Mouse (Mus musculus) intestine, postnatal 0 days (tissue): ENCODE results near the gene Kcnt1. TPM values are rescaled to one million over a fixed set of nuclear protein-coding genes. Genes with fewer than 3 reads are reported as not detected.
"Not testable (repeated sequence)": the region's sequence is repeated elsewhere in the genome, so short reads cannot be mapped to it uniquely, and the experiment has no call there.

Experiments used
- ATAC-seq: fragments of 200-750 bp; cut with Nextera tagmentation; 2 replicates; pipeline ENCODE4 v1.8.0; 2017; ENCODE audit warnings: mild to moderate bottlenecking, moderate TSS enrichment, moderate library complexity
- H3K27ac ChIP-seq: fragments of 300-500 bp; sonication (generic); 2 replicates; pipeline ENCODE4 v1.5.1; 2014; ENCODE audit warnings: mild to moderate bottlenecking, low read depth, low read length, moderate library complexity
- H3K27me3 ChIP-seq: fragments of 300-500 bp; sonication (generic); replicated peaks from 2 replicates; pipeline ENCODE4 v1.6.1; 2014; ENCODE audit warnings: low read length, mixed read lengths; ENCODE audit not compliant: control insufficient read depth, insufficient read depth
- H3K36me3 ChIP-seq: fragments of 300-500 bp; sonication (generic); 2 replicates; pipeline ENCODE4 v1.6.1; 2014; ENCODE audit warnings: mild to moderate bottlenecking, moderate library complexity; ENCODE audit not compliant: control insufficient read depth, insufficient read depth
- H3K4me1 ChIP-seq: fragments of 300-500 bp; sonication (generic); replicated peaks from 2 replicates; pipeline ENCODE4 v1.6.1; 2014; ENCODE audit warnings: antibody characterized with exemption, low read length, mixed read lengths; ENCODE audit not compliant: control insufficient read depth, insufficient read depth
- H3K4me2 ChIP-seq: fragments of 300-500 bp; sonication (generic); replicated peaks from 2 replicates; pipeline ENCODE4 v1.6.1; 2014; ENCODE audit warnings: low read depth, mild to moderate bottlenecking, moderate library complexity
- H3K4me3 ChIP-seq: fragments of 300-500 bp; sonication (generic); 2 replicates; pipeline ENCODE4 v1.5.1; 2014; ENCODE audit warnings: low read depth, low read length
- H3K9ac ChIP-seq: fragments of 300-500 bp; sonication (generic); 2 replicates; pipeline ENCODE4 v1.6.1; 2014; ENCODE audit warnings: mild to moderate bottlenecking, low read depth, low read length
- H3K9me3 ChIP-seq: fragments of 300-500 bp; sonication (generic); 2 replicates; pipeline ENCODE4 v1.6.1; 2016; ENCODE audit warnings: mixed run types; ENCODE audit not compliant: control insufficient read depth
- CTCF ChIP-seq: sonication (generic); IDR thresholded peaks from 2 replicates; pipeline ENCODE4 v1.5.1; 2016; ENCODE audit warnings: low read depth, mild to moderate bottlenecking, control low read depth, antibody characterized with exemption, moderate library complexity
- WGBS: fragments of 180-500 bp; shearing (Covaris S2); extraction: QIAGEN DNeasy Blood & Tissue Kit; methylation state at CpG from one replicate; pipeline ENCODE4 v1.1.7; 2014; 5-methylcytosine and 5-hydroxymethylcytosine counted together
- polyA plus RNA-seq: library from polyadenylated mRNA; unstranded; fragments of >200 nt; fragmentation: Nextera tagmentation; extraction: Ambion mirVana; gene quantifications from 2 replicates; pipeline ENCODE4 v1.2.1, GENCODE M21; 2015

The Kcnt1 gene
- 0.18 TPM in 2 replicates for polyA plus RNA-seq

DNA sequence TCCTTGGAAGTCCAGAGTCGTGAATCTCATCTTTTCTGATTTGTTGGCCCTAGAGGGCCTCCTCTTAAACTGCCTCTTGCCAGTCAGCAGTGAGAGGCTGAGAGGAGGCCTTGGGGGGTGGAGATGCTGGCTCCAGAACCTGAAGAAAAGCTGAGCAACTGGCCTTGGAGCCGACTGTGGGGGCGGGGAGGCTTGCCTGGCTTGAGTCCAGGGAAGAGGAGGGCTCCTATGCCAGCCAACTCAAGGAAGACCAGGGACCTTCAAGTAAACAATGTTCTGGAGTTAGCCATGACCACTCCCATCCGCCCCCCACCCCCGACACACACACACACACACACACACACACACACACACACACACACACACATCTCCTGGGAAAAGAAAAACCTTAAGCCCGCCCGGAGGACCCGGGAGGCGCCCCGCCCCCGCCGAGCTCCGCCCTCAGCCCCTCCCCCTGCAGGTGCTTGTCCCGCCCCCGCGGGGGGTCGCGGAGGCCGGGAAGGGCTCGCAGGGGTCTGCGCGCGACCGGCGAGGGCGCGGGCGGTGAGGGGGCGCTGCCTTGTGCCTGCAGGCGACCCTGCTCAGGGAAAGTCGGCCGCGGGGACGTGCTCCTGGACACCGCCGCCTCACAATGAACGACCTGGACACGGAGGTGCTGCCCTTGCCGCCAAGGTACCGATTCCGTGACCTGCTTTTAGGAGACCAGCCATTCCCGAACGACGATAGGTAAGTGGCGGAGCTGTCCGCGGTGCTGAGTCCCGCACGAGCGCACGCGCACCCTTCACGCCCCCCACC lies at the start of gene Kcnt1:
Gene Kcnt1, plus strand, starts transcription at position 398 of the 795 bp plus-strand sequence.
- Histone ChIP-seq H3K36me3 (no peaks in the 10 kb centered on the region), H3K27ac (no peak within 1 kb of the TSS), H3K4me1 (no peaks in the 10 kb centered on the region), H3K4me2 (peak within 1 kb of the TSS; percentile 74), H3K4me3 (peak within 1 kb of the TSS; percentile 43), H3K9ac (no peak within 1 kb of the TSS), H3K9me3 (no peaks in the 10 kb centered on the region), H3K27me3 (peaks cover 8% of the 10 kb centered on the region)
- ATAC-seq = no peak
- under 1% methylated on average over 48 of the region's 53 CpGs for WGBS
- no peak for TF ChIP-seq CTCF

GRCm38 (mm10) chr2:25815748-25816147 lies 47.8 kb upstream of the Kcnt1 start, which contains the start of gene Glt6d1:
Glt6d1 (minus strand) TSS chr2:25815848.
- ATAC-seq, H3K4me2 ChIP-seq, H3K9ac ChIP-seq, H3K4me3 ChIP-seq, H3K36me3 ChIP-seq, H3K27ac ChIP-seq, H3K4me1 ChIP-seq, H3K9me3 ChIP-seq, H3K27me3 ChIP-seq: not testable (repeated sequence)
- 74% methylated on average over 1 of the region's 1 CpGs for WGBS

DNA sequence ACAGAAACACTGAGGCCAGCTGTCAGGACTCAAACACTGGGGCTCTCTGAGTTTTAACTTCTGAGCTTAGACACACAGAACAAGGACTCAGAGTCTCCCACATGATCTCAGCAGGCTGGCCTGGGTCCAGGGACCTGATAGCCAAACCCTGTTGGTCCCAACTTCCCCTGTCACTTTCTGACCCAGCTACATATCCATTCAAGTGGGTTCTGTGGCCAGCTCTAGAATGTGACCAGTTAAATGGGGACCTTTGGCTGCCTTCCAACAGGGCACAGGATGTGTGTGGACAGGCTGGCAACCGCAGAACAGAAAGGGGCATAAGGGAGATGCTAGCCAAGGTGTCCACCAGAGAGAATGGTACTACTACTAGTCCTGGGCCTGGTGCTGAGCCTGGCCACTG lies 40.7 kb upstream of the Kcnt1 start, which contains the start of gene Lcn9:
Gene Lcn9, plus strand, starts transcription at position 348 of the 400 bp plus-strand sequence.
- Histone ChIP-seq H3K27me3 (no peaks in the 10 kb centered on the region), H3K9me3 (no peaks in the 10 kb centered on the region), H3K4me3 (no peak within 1 kb of the TSS), H3K9ac (no peak within 1 kb of the TSS), H3K4me2 (no peak within 1 kb of the TSS), H3K36me3 (no peaks in the 10 kb centered on the region), H3K27ac (no peak within 1 kb of the TSS), H3K4me1 (no peaks in the 10 kb centered on the region)
- no peak for ATAC-seq
- WGBS = 83% methylated on average over 1 of the region's 1 CpGs
- no peak for TF ChIP-seq CTCF

DNA sequence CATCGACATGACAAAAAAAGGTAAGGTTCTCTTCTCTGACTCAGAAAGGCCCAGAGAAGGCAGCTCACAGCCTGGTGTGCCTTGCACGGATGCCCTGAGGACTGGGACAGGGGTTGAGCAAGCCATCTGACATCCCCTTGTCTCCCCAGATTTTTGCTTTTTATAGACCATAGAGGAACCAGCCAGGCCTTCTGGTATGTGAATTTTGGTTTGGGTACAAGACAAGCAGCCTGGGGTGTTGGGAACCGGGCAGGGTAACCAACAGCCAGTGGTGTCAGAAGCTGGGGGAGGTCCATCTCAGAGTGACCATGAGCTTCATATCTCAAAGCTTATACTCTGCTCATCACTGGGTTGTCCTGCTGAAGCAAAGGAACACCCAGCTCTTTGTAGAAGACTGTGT lies 38.8 kb upstream of the Kcnt1 start:
- no peaks in the 10 kb centered on the region for H3K27me3 ChIP-seq
- ATAC-seq = no peak
- WGBS = 86% methylated on average over 3 of the region's 3 CpGs
- no peaks in the 10 kb centered on the region for H3K36me3 ChIP-seq
- no peaks in the 10 kb centered on the region for H3K9me3 ChIP-seq
- no peak overlapping the region for H3K9ac ChIP-seq
- TF ChIP-seq CTCF = no peak
- no peak overlapping the region for H3K4me3 ChIP-seq
- H3K4me2 ChIP-seq = no peak overlapping the region
- no peaks in the 10 kb centered on the region for H3K4me1 ChIP-seq
- no peak overlapping the region for H3K27ac ChIP-seq

DNA sequence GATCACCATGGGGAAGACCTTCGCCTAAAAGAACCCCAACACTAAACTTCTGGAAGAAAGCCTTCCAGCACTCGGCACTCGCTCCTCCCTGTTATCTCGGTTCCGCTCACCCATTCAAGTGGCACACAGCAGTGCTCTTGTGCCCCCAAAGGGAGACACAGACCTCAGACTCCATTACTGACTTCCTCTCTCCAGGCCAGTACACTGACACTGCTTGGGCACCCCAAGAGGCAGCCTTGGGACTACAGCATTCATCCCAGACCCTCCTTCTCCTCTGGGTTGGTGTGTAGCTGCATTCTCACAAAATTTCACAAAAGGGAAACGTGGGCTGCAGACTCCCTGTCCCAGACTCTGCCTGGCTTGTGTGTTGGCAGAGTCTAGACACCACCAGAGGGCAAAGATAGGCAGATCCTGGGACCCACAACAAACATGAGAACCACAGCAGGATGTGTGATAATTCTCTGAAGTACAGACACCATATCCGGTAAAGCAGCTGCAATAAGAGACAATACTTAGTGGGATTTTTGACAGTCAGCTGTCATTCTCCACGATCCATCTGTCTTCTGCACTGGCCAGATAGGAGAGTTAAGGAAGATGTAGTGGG lies 35.1 kb upstream of the Kcnt1 start:
- Histone ChIP-seq H3K4me1 (no peaks in the 10 kb centered on the region), H3K27ac (no peak overlapping the region), H3K4me3 (no peak overlapping the region), H3K4me2 (no peak overlapping the region), H3K9me3 (no peaks in the 10 kb centered on the region), H3K27me3 (no peaks in the 10 kb centered on the region), H3K36me3 (no peaks in the 10 kb centered on the region), H3K9ac (no peak overlapping the region)
- ATAC-seq = no peak
- no peak for TF ChIP-seq CTCF
- 72% methylated on average over 8 of the region's 8 CpGs for WGBS

GRCm38 (mm10) chr2:25830786-25831185 lies 32.7 kb upstream of the Kcnt1 start:
- Histone ChIP-seq H3K4me1 (no peaks in the 10 kb centered on the region), H3K9me3 (no peaks in the 10 kb centered on the region), H3K27ac (no peak overlapping the region), H3K4me2 (no peak overlapping the region), H3K27me3 (no peaks in the 10 kb centered on the region), H3K4me3 (no peak overlapping the region), H3K36me3 (no peaks in the 10 kb centered on the region), H3K9ac (no peak overlapping the region)
- no peak for ATAC-seq
- no peak for TF ChIP-seq CTCF
- WGBS = 65% methylated on average over 3 of the region's 3 CpGs
